Mouse (Mus musculus): ENCODE results near the gene Sptbn1.

- TF ChIP-seq CTCF (conservative IDR thresholded peaks at IDR 0.05; ENCODE audit: low read length), result no peak
- no peak for TF ChIP-seq NANOG (IDR thresholded peaks at IDR 0.05; ENCODE audit: borderline replicate concordance, low read length)
Observed at GRCm38 (mm10) chr11:30251294-30251904, 16.6 kb downstream of the Sptbn1 start.

All from E14TG2a.4 (cell line).